Mouse (Mus musculus): ENCODE data around the gene Il18.

DNA sequence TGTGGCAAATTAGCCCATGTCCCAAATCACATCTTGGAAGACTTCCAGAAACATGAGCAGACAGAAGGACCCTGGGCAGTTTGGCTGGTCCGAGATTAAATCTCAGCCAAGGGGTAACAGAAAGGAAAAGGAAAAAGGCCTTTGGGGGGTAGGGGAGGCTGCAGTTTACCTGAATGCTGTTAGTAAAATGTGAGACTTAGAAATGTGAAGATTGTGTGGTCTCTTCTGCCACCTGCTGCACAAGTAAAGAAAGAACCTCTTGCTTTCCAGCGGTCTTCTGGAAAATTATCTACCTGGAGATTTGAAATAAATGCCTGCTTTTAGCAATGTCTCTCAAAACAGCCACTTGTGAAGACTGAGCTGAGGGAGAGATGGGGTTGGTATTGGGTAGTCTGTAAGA lies 23.7 kb upstream of the Il18 start:
- TF ChIP-seq MAX (IDR thresholded peaks at IDR 0.05) (no peak), CTCF (IDR thresholded peaks at IDR 0.05; ENCODE audit: control insufficient read depth, insufficient read depth, insufficient read length) (no peak), CEBPB (IDR thresholded peaks at IDR 0.05; ENCODE audit: low read depth) (no peak)
